9 mouse cellular contexts compared by ENCODE assay signal in genomic region chr16:32201004-32201325, GRCm38 (mm10). TPM values are rescaled to one million over a fixed set of nuclear protein-coding genes. Genes with fewer than 3 reads are reported as not detected.
A peak's percentile ranks its signal among the peaks of the same experiment; 100 is the strongest.
DNase-seq lines count a peak whose midpoint lies in the region; ATAC-seq lines count a peak whose summit lies in the region.
"Had no signal": no experiment of that assay in that cellular context is flagged by ENCODE, and none has a peak within 500 bp of the region (broad histone marks: within the 10 kb centered on the region; RNA-seq: fewer than 3 reads in every experiment).

No protein-coding gene starts in this region.

- H3K36me3 ChIP-seq in heart, embryonic 13.5 days = no peaks in the 10 kb centered on the region
- no peaks in the 10 kb centered on the region for H3K36me3 ChIP-seq in embryonic facial prominence, embryonic 10.5 days (replicated peaks)
- no peaks in the 10 kb centered on the region for H3K36me3 ChIP-seq in hindbrain, embryonic 16.5 days (ENCODE audit: control insufficient read depth, insufficient read depth, low read length)

- H3K4me3 ChIP-seq in heart, embryonic 13.5 days = peak overlapping the region; percentile 23; the same call in 1 of the 2 replicates
- peak overlapping the region; percentile 41 for H3K4me3 ChIP-seq in embryonic facial prominence, embryonic 10.5 days
- peak overlapping the region; percentile 15; the same call in 1 of the 2 replicates for H3K4me3 ChIP-seq in hindbrain, embryonic 16.5 days (ENCODE audit: low read length)

- peak overlapping the region; percentile 70; the same call in 1 of the 2 replicates for H3K27ac ChIP-seq in heart, embryonic 13.5 days (replicated peaks)
- H3K27ac ChIP-seq in embryonic facial prominence, embryonic 10.5 days (replicated peaks) = peak overlapping the region; percentile 75
- H3K27ac ChIP-seq in hindbrain, embryonic 16.5 days (ENCODE audit: low read depth, low read length) = no peak overlapping the region

- peak overlapping the region; percentile 37 for H3K4me2 ChIP-seq in heart, embryonic 13.5 days
- peak overlapping the region; percentile 44 for H3K4me2 ChIP-seq in hindbrain, embryonic 16.5 days (ENCODE audit: low read length)

- no peaks in the 10 kb centered on the region for H3K4me1 ChIP-seq in heart, embryonic 13.5 days
- peaks cover 14% of the 10 kb centered on the region for H3K4me1 ChIP-seq in embryonic facial prominence, embryonic 10.5 days
- peaks cover 3% of the 10 kb centered on the region; the same call in 1 of the 2 replicates for H3K4me1 ChIP-seq in hindbrain, embryonic 16.5 days (ENCODE audit: control insufficient read depth, insufficient read depth, low read depth, low read length)

- ATAC-seq in heart, embryonic 13.5 days (ENCODE audit: extremely low read depth, insufficient number of reproducible peaks, low FRiP score, low TSS enrichment) = no peak
- ATAC-seq in hindbrain, embryonic 16.5 days = 0 out of 2 replicates have a peak, but pooled peaks have one; percentile 9

- no peaks in the 10 kb centered on the region for H3K27me3 ChIP-seq in heart, embryonic 13.5 days (replicated peaks)
- H3K27me3 ChIP-seq in embryonic facial prominence, embryonic 10.5 days (replicated peaks; ENCODE audit: low read depth, poor library complexity, severe bottlenecking) = no peaks in the 10 kb centered on the region
- H3K27me3 ChIP-seq in hindbrain, embryonic 16.5 days (replicated peaks; ENCODE audit: control insufficient read depth, insufficient read depth, low read length) = no peaks in the 10 kb centered on the region

- H3K9ac ChIP-seq in heart, embryonic 13.5 days = no peak overlapping the region
- peak overlapping the region; percentile 10; the same call in 1 of the 2 replicates for H3K9ac ChIP-seq in hindbrain, embryonic 16.5 days (ENCODE audit: low read depth, low read length)

- DNase-seq in heart, postnatal 14 days = no peak
- DNase-seq in embryonic facial prominence, embryonic 10.5 days (ENCODE audit: low spot score) = no peak
- peak; percentile 66 for DNase-seq in lung, postnatal 36 days
- DNase-seq in natural killer cell, adult 2 months (ENCODE audit: low spot score in 2 of 2) = no peak
- DNase-seq in right cerebral cortex, adult 2 months (ENCODE audit: low spot score in 2 of 2) = no peak
- DNase-seq in cerebellum, postnatal 14 days = no peak

- intact Hi-C loops in heart, postnatal 14 days (cut with DNase I) = loop anchor here (5.0 kb wide), 3 partner anchors 39 to 84 kb away; partner anchors contain the start of genes Fbxo45 and Wdr53

- WGBS in heart, embryonic 13.5 days = 67% methylated on average over 9 of the region's 9 CpGs
- WGBS in embryonic facial prominence, embryonic 10.5 days = 46% methylated on average over 9 of the region's 9 CpGs
- 33% methylated on average over 9 of the region's 9 CpGs for WGBS in hindbrain, embryonic 16.5 days

- 0 out of 2 replicates have a peak, but pooled peaks cover 5% of the 10 kb centered on the region for H3K9me3 ChIP-seq in heart, embryonic 13.5 days
- 0 out of 2 replicates have a peak, but pooled peaks cover 7% of the 10 kb centered on the region for H3K9me3 ChIP-seq in embryonic facial prominence, embryonic 10.5 days
- H3K9me3 ChIP-seq in hindbrain, embryonic 16.5 days (ENCODE audit: control insufficient read depth, low read length) = no peaks in the 10 kb centered on the region

RNA-seq across cellular contexts. Expression of gene Bex6, which starts 21.3 kb away (rescaled TPM):
- not detected in 2 replicates for polyA plus RNA-seq in heart, embryonic 13.5 days (2015; fragmentation: Nextera tagmentation; extraction: Ambion mirVana)
- not detected for total RNA-seq in heart, postnatal 14 days (2021)
- not detected in 2 replicates for polyA plus RNA-seq in embryonic facial prominence, embryonic 10.5 days (2016; fragmentation: Nextera tagmentation; extraction: Ambion mirVana)
- not detected in 2 replicates for polyA plus RNA-seq in hindbrain, embryonic 16.5 days (2015; fragmentation: Nextera tagmentation; extraction: Ambion mirVana)
- polyA plus RNA-seq: brain, embryonic 14.5 days had no signal

RNA-seq across cellular contexts. Expression of gene Nrros, which starts 35.6 kb away (rescaled TPM):
- 5.9 and 8.3 TPM in 2 replicates for polyA plus RNA-seq in heart, embryonic 13.5 days (2015; fragmentation: Nextera tagmentation; extraction: Ambion mirVana)
- 1 to 10 TPM; 5.8 to 7.3 TPM for total RNA-seq in heart, postnatal 14 days (2021)
- polyA plus RNA-seq in embryonic facial prominence, embryonic 10.5 days (2016; fragmentation: Nextera tagmentation; extraction: Ambion mirVana) = 7.3 and 8.1 TPM in 2 replicates
- polyA plus RNA-seq in hindbrain, embryonic 16.5 days (2015; fragmentation: Nextera tagmentation; extraction: Ambion mirVana) = 7.7 and 9.7 TPM in 2 replicates

RNA-seq across cellular contexts. Expression of gene Fbxo45, which starts 46.0 kb away (rescaled TPM):
- 3.7 and 5.8 TPM in 2 replicates for polyA plus RNA-seq in heart, embryonic 13.5 days (2015; fragmentation: Nextera tagmentation; extraction: Ambion mirVana)
- total RNA-seq in heart, postnatal 14 days (2021) = 10 to 100 TPM; 12.9 to 13.3 TPM
- 13.8 and 15.4 TPM in 2 replicates for polyA plus RNA-seq in embryonic facial prominence, embryonic 10.5 days (2016; fragmentation: Nextera tagmentation; extraction: Ambion mirVana)
- 5.6 and 6.0 TPM in 2 replicates for polyA plus RNA-seq in hindbrain, embryonic 16.5 days (2015; fragmentation: Nextera tagmentation; extraction: Ambion mirVana)

RNA-seq across cellular contexts. Expression of gene Wdr53, which starts 46.1 kb away (rescaled TPM):
- polyA plus RNA-seq in heart, embryonic 13.5 days (2015; fragmentation: Nextera tagmentation; extraction: Ambion mirVana) = 8.4 and 11.0 TPM in 2 replicates
- 1 to 10 TPM; 6.8 to 7.6 TPM for total RNA-seq in heart, postnatal 14 days (2021)
- 19.0 and 19.4 TPM in 2 replicates for polyA plus RNA-seq in embryonic facial prominence, embryonic 10.5 days (2016; fragmentation: Nextera tagmentation; extraction: Ambion mirVana)
- polyA plus RNA-seq in hindbrain, embryonic 16.5 days (2015; fragmentation: Nextera tagmentation; extraction: Ambion mirVana) = 14.2 and 15.8 TPM in 2 replicates
